31 mouse cellular contexts compared by ENCODE assay signal in the genomic region with DNA sequence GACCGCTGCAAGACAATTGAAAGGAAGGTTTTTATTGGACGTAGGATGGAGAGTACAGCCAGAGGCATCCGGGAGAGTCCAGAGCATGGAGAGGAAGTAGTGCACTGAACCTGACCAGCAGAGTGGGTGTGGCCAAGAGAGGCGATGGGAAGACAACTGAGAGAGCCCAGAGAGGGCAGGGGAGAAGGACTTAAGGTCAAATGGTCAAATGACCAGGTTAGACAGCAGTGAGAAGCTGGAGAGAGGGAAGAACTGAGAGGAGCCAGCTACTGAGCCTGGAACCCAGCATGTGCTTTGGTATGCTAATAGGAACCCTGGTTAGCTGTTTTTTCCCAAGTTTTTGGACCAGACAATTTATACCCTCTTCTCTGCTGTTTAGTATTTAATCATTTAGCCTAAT. TPM values are rescaled to one million over a fixed set of nuclear protein-coding genes. Genes with fewer than 3 reads are reported as not detected.
DNase-seq lines count a peak whose midpoint lies in the region; ATAC-seq and TF ChIP-seq lines count a peak whose summit lies in the region.
"Had no signal": no experiment of that assay in that cellular context is flagged by ENCODE, and none has a peak within 500 bp of the region (broad histone marks: within the 10 kb centered on the region; RNA-seq: fewer than 3 reads in every experiment).

No protein-coding gene starts in this region.

- H3K27me3 ChIP-seq in ES-Bruce4 (ENCODE audit: control insufficient read depth, insufficient read depth, low read length, poor library complexity, severe bottlenecking) = no peaks in the 10 kb centered on the region
- H3K27me3 ChIP-seq in midbrain, embryonic 11.5 days (ENCODE audit: control insufficient read depth, insufficient read depth, low read length) = no peaks in the 10 kb centered on the region
- H3K27me3 ChIP-seq: embryonic facial prominence, embryonic 13.5 days; intestine, embryonic 15.5 days; limb, embryonic 12.5 days; liver, embryonic 13.5 days; midbrain, embryonic 13.5 days; neural tube, embryonic 15.5 days had no signal

- no peaks in the 10 kb centered on the region for H3K9me3 ChIP-seq in ES-Bruce4 (replicated peaks; ENCODE audit: control insufficient read depth, insufficient read depth, low read length, poor library complexity, severe bottlenecking)
- H3K9me3 ChIP-seq in midbrain, embryonic 11.5 days (ENCODE audit: control insufficient read depth, low read length) = no peaks in the 10 kb centered on the region
- H3K9me3 ChIP-seq: embryonic facial prominence, embryonic 13.5 days; forebrain, embryonic 10.5 days; G1E; intestine, embryonic 15.5 days; limb, embryonic 12.5 days; liver, embryonic 13.5 days; midbrain, embryonic 13.5 days; neural tube, embryonic 15.5 days had no signal

- DNase-seq in kidney, postnatal 25 days = peak; percentile 26 to 45
- DNase-seq in kidney, postnatal 14 days = no peak
- DNase-seq in 416B (ENCODE audit: low read depth) = peak; percentile 43
- DNase-seq in induced T-regulatory cell, adult 2 months (ENCODE audit: low read depth) = peak; percentile 10
- no peak for DNase-seq in layer of hippocampus, postnatal 36 days
- no peak for DNase-seq in midbrain, embryonic 11.5 days (ENCODE audit: low spot score, missing footprints)
- no peak for DNase-seq in neural tube, embryonic 10.5 days (ENCODE audit: extremely low spot score, low spot score)
- DNase-seq: B cell, adult 2 months; cerebellum, adult 11-12 months; cerebellum, adult 9-11 months; gastrocnemius, adult 2 months; gastrocnemius, postnatal 36 days; heart, postnatal 14 days; kidney, adult 9 months; layer of hippocampus, adult 9-11 months; liver, embryonic 13.5 days; lung, adult 18-20 months; right cerebral cortex, postnatal 25 days; thymus, adult 18-20 months; thymus, postnatal 25 days had no signal

- 0 out of 2 replicates have a peak, but pooled peaks have one; percentile 50 for TF ChIP-seq EP300 in ES-Bruce4 (IDR thresholded peaks at IDR 0.05; ENCODE audit: insufficient read depth, low read depth, low read length)

- no peak for ATAC-seq in midbrain, embryonic 11.5 days (ENCODE audit: low FRiP score)
- ATAC-seq: forebrain, embryonic 16.5 days; hindbrain, embryonic 16.5 days; intestine, embryonic 15.5 days; lung, postnatal 0 days; midbrain, embryonic 13.5 days had no signal

- no peak overlapping the region for H3K27ac ChIP-seq in ES-Bruce4 (ENCODE audit: insufficient read depth, low read length)
- no peak overlapping the region for H3K27ac ChIP-seq in midbrain, embryonic 11.5 days (ENCODE audit: low read depth, low read length)
- H3K27ac ChIP-seq: embryonic facial prominence, embryonic 13.5 days; gastrocnemius, adult 2 months; intestine, embryonic 15.5 days; limb, embryonic 12.5 days; midbrain, embryonic 13.5 days; neural tube, embryonic 15.5 days had no signal

- TF ChIP-seq CTCF in ES-Bruce4 (IDR thresholded peaks at IDR 0.05; ENCODE audit: low read depth, low read length) = no peak

- H3K4me2 ChIP-seq in midbrain, embryonic 11.5 days = no peak overlapping the region
- H3K4me2 ChIP-seq: embryonic facial prominence, embryonic 13.5 days; intestine, embryonic 15.5 days; limb, embryonic 12.5 days; liver, embryonic 13.5 days; midbrain, embryonic 13.5 days; neural tube, embryonic 15.5 days had no signal

- no peak for TF ChIP-seq POLR2A in ES-Bruce4 (IDR thresholded peaks at IDR 0.05; ENCODE audit: insufficient read depth, low read length)

- H3K4me1 ChIP-seq in ES-Bruce4 (ENCODE audit: control insufficient read depth, insufficient read depth, low read length) = peaks cover 12% of the 10 kb centered on the region
- 0 out of 2 replicates have a peak, but pooled peaks cover 2% of the 10 kb centered on the region for H3K4me1 ChIP-seq in midbrain, embryonic 11.5 days (ENCODE audit: control insufficient read depth, insufficient read depth, low read length)

- no peak overlapping the region for H3K9ac ChIP-seq in ES-Bruce4 (ENCODE audit: low read depth, poor library complexity, severe bottlenecking)
- no peak overlapping the region for H3K9ac ChIP-seq in midbrain, embryonic 11.5 days (ENCODE audit: low read length)
- H3K9ac ChIP-seq: embryonic facial prominence, embryonic 13.5 days; intestine, embryonic 15.5 days; limb, embryonic 12.5 days; liver, embryonic 13.5 days; midbrain, embryonic 13.5 days; neural tube, embryonic 15.5 days had no signal

- no peaks in the 10 kb centered on the region for H3K36me3 ChIP-seq in ES-Bruce4 (ENCODE audit: control insufficient read depth, insufficient read depth, low read length, poor library complexity, severe bottlenecking)
- no peaks in the 10 kb centered on the region for H3K36me3 ChIP-seq in midbrain, embryonic 11.5 days (ENCODE audit: control insufficient read depth, insufficient read depth, low read length)
- H3K36me3 ChIP-seq: embryonic facial prominence, embryonic 13.5 days; G1E; intestine, embryonic 15.5 days; limb, embryonic 12.5 days; liver, embryonic 13.5 days; midbrain, embryonic 13.5 days; neural tube, embryonic 15.5 days had no signal

- 66% methylated on average over 4 of the region's 4 CpGs for WGBS in midbrain, embryonic 11.5 days

- H3K4me3 ChIP-seq in ES-Bruce4 (ENCODE audit: low read depth, low read length) = no peak overlapping the region
- no peak overlapping the region for H3K4me3 ChIP-seq in midbrain, embryonic 11.5 days (ENCODE audit: low read depth, low read length)
- H3K4me3 ChIP-seq: embryonic facial prominence, embryonic 13.5 days; forebrain, embryonic 10.5 days; gastrocnemius, adult 2 months; intestine, embryonic 15.5 days; limb, embryonic 12.5 days; liver, embryonic 13.5 days; midbrain, embryonic 13.5 days; neural tube, embryonic 15.5 days had no signal

RNA-seq across cellular contexts. Expression of gene Flnb, which starts 40.7 kb away (rescaled TPM):
- 326 and 328 TPM in 2 replicates for polyA plus RNA-seq in ES-Bruce4 (2011; ENCODE audit: insufficient read depth, insufficient read length, low read depth, missing spikeins)
- total RNA-seq in layer of hippocampus, postnatal 36 days (2021) = 10 to 100 TPM; 37.0 to 73.4 TPM
- 10.9 and 12.0 TPM in 2 replicates for polyA plus RNA-seq in midbrain, embryonic 11.5 days (2014; fragmentation: Nextera tagmentation; extraction: Ambion mirVana)

Comparison
In these comparisons a context has a peak if more than half of its experiments do, and no peak if none do; other contexts are left out.
1. DNase-seq: peak in kidney, postnatal 25 days (2 of 2), 416B (single experiment) and induced T-regulatory cell, adult 2 months (single experiment); none in kidney, postnatal 14 days (single experiment), layer of hippocampus, postnatal 36 days (0 of 2), midbrain, embryonic 11.5 days (single experiment) and neural tube, embryonic 10.5 days (single experiment).
2. RNA of gene Flnb, which starts 40.7 kb away (polyA plus RNA-seq): 326 to 328 TPM in ES-Bruce4; 10.9 to 12.0 TPM in midbrain, embryonic 11.5 days; every median in the first group is over 10 times any median in the second.